Mouse (Mus musculus) megakaryocyte, embryonic 14.5 days (primary cell): ENCODE data around the gene Tut4.

Experiments used
- FLI1 ChIP-seq: IDR thresholded peaks from 2 replicates; pipeline ENCODE4 v1.6.1; 2012; ENCODE audit warnings: low read length, inconsistent platforms, mixed read lengths
- GATA1 ChIP-seq: IDR thresholded peaks from 3 replicates; pipeline ENCODE4 v1.6.1; 2012; ENCODE audit warnings: mixed read lengths, low read length, inconsistent platforms, borderline replicate concordance

GRCm38 (mm10) chr4:108601870-108602269, 142.6 kb downstream of the Tut4 start:
- TF ChIP-seq GATA1 = no peak
- no peak for TF ChIP-seq FLI1
